Mouse (Mus musculus): Measurements from ENCODE around the gene D130040H23Rik.

GRCm38 (mm10) chr8:69272435-69272834, 1.6 kb downstream of the D130040H23Rik start:
- no peak for TF ChIP-seq CTCF (conservative IDR thresholded peaks at IDR 0.05; ENCODE audit: low read length)
- TF ChIP-seq POU5F1 (IDR thresholded peaks at IDR 0.05; ENCODE audit: borderline replicate concordance, low read length) = no peak

Data from E14TG2a.4 (cell line).